Mouse (Mus musculus) spleen, postnatal 4 days (tissue): Measurements from ENCODE around the gene Adamtsl3.

ENCODE experiments used
- DNase-seq, 2 experiments: peaks; one replicate each; pipeline ENCODE4 v3.0.0; 2022; ENCODE audit warnings: low spot score in 2 of 2

The Adamtsl3 gene

DNA sequence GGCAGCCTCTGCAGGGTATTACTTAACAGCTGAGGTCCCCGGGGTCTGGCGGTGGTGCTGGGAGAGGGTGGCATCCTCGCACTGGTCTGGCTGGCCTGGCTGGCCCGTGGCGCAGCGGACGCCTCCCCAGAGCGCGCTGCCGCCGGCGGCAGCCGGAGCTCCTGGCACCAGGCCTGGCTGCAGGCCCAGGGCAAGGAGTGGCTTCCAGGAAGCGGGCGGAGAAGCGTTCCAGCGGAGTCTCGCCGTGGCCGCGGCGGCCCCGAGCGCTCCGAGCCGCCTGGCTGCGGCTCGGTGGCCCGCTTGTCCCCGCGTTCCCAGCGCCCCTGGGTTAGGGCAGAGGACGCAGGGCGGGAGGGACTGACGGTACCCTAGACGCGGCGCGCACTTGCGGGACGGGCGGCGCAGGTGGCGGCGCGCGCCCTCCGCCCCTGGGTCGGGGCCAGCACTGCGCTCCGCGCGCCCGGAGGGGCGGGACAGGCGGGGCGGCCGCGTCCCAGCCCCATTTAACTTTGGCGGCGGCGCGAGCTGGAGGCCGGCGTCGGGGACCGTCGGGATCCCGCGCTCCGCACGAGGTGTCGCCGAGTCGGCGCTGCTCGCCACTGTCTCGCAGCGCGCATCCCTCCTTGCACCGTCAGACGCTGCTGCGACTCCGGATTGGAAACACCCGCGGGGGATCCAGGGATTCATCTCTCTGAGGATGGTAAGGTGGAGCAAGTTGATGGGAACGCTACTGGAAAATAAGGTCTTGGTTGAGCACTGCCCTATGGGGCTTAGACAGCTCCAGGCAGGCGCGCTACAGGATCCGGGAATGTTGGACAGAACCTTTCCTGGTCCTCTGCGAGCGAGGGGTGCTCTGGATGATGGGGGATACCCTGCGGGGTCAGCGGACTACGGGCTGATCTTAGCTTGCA is at the start of gene Adamtsl3:
TSS of gene Adamtsl3 (plus strand) at position 484 of the 911 bp plus-strand sequence.
- no peak for DNase-seq

DNA sequence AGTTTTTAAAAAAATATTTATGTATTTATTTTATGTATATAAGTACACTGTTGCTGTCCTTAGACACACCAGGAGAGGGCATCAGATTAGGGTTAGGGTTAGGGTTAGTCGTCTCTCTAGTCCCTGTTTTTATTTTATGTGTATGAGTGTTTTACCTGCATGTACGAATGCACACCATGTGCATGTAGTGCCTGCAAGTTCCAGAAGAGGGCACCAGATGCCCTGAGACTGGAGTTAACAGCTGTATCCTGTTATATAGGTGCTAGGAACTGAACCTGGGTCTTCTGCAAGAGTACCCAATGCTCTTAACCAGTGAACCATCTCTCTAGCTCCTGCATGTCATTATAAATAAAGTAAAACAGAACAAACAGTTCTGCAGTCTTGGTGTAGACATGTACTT is 48.3 kb upstream of the Adamtsl3 start:
- DNase-seq = no peak

- DNase-seq = no peak
Observed at GRCm38 (mm10) chr7:82293441-82293840, 42.1 kb upstream of the Adamtsl3 start.

GRCm38 (mm10) chr7:82294083-82294482 is 41.4 kb upstream of the Adamtsl3 start:
- no peak for DNase-seq

GRCm38 (mm10) chr7:82294611-82295010 is 40.9 kb upstream of the Adamtsl3 start:
- no peak for DNase-seq

DNA sequence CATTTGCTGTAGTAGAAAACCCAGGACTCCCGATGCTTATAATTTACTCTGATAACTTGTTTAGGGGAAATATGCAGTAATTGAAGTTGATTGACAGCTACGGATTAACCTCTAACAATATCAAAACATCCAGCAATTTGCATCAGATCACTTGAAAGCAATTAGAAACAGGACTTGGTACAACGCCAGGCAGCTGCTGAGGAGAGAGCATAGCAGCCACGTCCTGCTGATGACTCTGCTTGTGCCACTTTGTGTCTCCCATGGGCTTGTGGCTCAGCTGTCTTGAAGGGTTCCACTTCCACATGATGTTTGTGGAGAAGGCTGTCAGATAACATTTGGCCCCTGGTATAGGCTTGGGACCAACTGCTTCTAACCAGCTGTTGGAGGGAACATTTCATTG is 27.1 kb upstream of the Adamtsl3 start:
- no peak for DNase-seq

GRCm38 (mm10) chr7:82318515-82318914 is 17.0 kb upstream of the Adamtsl3 start:
- no peak for DNase-seq

GRCm38 (mm10) chr7:82326616-82327015 is 8.9 kb upstream of the Adamtsl3 start:
- DNase-seq = no peak

GRCm38 (mm10) chr7:82327201-82327600 is 8.3 kb upstream of the Adamtsl3 start:
- no peak for DNase-seq

- no peak for DNase-seq
Observed at GRCm38 (mm10) chr7:82327881-82328280, 7.6 kb upstream of the Adamtsl3 start.

DNA sequence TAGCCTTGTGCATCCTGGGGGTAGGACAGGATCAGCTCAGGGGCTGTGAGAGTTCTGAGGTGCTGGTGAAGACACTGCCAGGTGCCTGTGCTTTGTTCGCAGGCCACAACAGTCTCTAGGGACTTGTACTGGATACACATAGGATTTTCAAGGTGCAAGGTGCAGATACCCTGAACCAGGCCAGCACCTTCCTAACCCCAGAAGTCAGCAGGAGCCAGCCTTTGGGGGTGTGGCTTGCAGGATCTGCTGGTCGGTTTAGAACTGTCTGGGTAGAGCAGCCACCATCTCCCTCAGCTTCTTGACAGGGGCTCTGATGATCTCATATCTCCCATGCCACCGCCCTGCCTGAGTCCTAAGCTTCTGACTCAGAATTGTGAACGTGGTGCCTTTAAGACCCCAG is 5.7 kb upstream of the Adamtsl3 start:
- DNase-seq = no peak

GRCm38 (mm10) chr7:82330860-82331259 is 4.6 kb upstream of the Adamtsl3 start:
- no peak for DNase-seq

- no peak for DNase-seq
Observed at GRCm38 (mm10) chr7:82334000-82334399, 1.5 kb upstream of the Adamtsl3 start.

GRCm38 (mm10) chr7:82336132-82336531 is 638 bp downstream of the Adamtsl3 start:
- no peak for DNase-seq

DNA sequence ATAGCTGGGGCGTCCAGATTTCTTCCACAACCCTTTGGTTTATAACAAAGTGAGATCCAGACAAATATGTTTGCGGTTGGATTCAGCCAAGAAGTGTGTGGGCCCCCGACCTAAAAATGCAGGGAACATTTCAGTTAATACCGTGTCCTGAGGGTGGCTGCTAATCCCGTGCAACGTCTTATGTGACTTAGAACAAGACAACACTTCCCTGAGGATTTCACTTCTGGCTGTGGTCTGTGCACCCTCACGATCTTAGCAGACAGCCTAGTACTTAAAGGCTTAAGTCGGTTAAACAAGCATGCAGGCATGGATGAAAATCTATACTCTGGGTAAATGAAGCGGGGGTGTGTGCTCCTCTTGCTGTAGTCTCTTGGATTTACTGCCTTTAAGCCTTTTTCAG is 2.6 kb downstream of the Adamtsl3 start:
- no peak for DNase-seq

DNA sequence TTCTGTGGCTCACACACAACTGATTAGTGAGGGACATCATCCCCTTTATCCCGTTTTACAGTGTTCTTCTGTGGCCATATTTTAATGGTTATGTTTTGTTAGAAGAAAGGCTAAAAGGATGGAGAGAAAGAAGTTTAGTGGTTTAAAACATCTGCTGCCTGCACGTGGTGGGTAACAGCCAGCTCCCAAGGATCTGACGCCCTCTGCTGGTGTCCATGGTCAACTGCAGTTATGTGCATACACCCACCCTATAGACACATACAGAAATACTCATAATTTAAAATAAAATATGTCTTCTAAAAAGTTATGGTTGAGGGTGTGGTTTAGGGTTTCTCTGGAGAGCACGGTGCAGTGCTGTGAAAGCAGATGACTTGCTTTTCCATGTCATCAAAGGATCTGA is 3.0 kb downstream of the Adamtsl3 start:
- no peak for DNase-seq

- no peak for DNase-seq
Observed at GRCm38 (mm10) chr7:82339214-82339613, 3.7 kb downstream of the Adamtsl3 start.

DNA sequence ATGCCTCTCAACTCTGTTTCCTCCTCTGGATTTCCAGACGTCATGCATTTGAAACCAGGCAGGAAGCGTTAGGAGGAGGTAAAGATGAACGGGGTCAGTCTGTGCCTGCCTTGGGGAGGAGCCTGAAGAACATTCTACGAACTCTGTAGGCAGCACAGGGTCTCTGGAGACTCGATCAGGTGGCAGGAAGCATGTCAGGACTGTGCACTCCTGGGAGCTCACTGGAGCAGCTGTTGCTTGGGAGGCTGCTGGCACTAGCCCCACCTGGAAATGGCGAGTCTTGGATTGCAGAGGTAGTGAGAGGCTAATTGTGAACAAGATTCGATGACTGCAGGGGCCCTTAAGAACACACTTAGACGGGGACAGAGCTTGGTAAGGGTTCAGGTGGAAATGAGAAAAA is 6.0 kb downstream of the Adamtsl3 start:
- no peak for DNase-seq

DNA sequence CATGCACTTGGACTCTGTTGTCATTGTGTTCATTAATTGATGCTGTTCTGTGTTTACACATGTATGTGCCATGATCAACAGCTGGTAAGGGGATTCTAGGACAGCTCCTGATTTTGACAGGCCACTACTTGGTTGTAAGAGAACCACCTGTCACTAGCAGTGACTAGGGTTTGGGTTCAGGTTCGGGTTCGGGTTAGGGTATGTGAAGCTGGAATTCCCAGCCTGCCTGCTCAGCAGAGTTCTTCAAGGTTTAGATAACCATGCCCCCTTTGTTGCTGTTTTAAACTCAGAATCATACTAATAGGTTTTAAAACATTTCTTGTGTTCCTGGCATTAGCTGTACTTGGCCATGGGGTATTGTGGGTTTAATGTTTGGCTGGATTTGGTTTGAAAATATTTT is 11.2 kb downstream of the Adamtsl3 start:
- no peak for DNase-seq

- no peak for DNase-seq
Observed at GRCm38 (mm10) chr7:82349796-82350195, 14.3 kb downstream of the Adamtsl3 start.

DNA sequence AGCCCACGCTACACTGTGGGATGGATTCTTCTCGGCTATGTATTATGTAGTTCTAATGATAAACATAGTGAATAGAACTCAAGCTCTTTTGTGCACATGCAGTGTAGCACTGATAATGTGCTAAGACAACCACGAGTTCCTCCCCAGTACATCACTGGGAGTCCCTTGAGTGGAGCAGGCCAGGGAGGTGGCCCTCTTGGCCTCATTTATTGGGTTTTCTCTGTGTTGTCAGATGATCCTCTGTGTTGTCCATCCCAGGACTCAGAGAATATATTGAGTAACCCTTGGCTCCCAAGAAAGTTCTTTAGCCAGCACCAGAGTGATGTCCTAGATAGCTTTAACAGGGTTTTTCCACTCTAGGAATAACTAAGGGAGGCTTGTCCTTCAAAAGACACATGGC is 14.9 kb downstream of the Adamtsl3 start:
- DNase-seq = no peak

GRCm38 (mm10) chr7:82359146-82359545 is 23.7 kb downstream of the Adamtsl3 start:
- DNase-seq = no peak

GRCm38 (mm10) chr7:82359674-82360073 is 24.2 kb downstream of the Adamtsl3 start:
- no peak for DNase-seq

DNA sequence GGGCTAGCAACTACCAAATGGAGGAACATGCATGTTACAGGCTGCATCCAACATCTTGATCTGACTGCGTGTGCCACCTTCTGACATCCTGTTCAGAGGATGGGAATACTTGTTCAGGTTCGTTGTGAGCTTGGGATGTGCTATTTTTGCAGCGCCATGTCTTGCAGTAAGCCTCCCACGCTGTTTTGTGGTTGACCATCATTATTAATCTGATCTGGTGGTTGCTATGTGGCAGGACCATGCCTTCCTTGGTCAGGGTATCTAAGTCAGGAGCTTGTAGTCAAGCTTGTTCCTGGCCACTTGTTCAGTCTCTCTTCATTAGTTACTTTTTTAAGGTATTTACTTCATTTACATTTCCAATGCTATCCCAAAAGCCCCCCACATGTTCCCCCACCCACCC is 24.7 kb downstream of the Adamtsl3 start:
- no peak for DNase-seq
